Mouse (Mus musculus): ENCODE results near the gene Inip. TPM values are rescaled to one million over a fixed set of nuclear protein-coding genes. Genes with fewer than 3 reads are reported as not detected.

The Inip gene
- polyA plus RNA-seq, 2 experiments: 20.4 to 40.0 TPM

GRCm38 (mm10) chr4:59780568-59780967, 20.8 kb downstream of the Inip start:
- H3K9ac ChIP-seq (ENCODE audit: low read depth, low read length, severe bottlenecking): no peak overlapping the region
- H3K27me3 ChIP-seq (ENCODE audit: control insufficient read depth, insufficient read depth, low read length): no peaks in the 10 kb centered on the region
- 38% methylated on average over 1 of the region's 1 CpGs for WGBS
- ATAC-seq (ENCODE audit: low FRiP score, low read depth): no peak
- no peak overlapping the region for H3K27ac ChIP-seq (replicated peaks; ENCODE audit: low read depth, low read length)
- H3K36me3 ChIP-seq (ENCODE audit: control insufficient read depth, insufficient read depth, low read length): no peaks in the 10 kb centered on the region; the same call in 1 of the 2 replicates
- peak; percentile 72 for DNase-seq (ENCODE audit: low spot score)
- TF ChIP-seq POLR2A (IDR thresholded peaks at IDR 0.05; ENCODE audit: borderline replicate concordance, extremely low read depth, insufficient read depth, insufficient read length): no peak
- H3K4me3 ChIP-seq (replicated peaks; ENCODE audit: low read length): no peak overlapping the region
- H3K4me2 ChIP-seq (replicated peaks; ENCODE audit: low read depth, low read length, severe bottlenecking): no peak overlapping the region
- H3K4me1 ChIP-seq (ENCODE audit: control insufficient read depth, insufficient read depth, low read length): peaks cover 3% of the 10 kb centered on the region; the same call in 1 of the 2 replicates
- H3K9me3 ChIP-seq (ENCODE audit: control insufficient read depth, low read length): no peaks in the 10 kb centered on the region

DNA sequence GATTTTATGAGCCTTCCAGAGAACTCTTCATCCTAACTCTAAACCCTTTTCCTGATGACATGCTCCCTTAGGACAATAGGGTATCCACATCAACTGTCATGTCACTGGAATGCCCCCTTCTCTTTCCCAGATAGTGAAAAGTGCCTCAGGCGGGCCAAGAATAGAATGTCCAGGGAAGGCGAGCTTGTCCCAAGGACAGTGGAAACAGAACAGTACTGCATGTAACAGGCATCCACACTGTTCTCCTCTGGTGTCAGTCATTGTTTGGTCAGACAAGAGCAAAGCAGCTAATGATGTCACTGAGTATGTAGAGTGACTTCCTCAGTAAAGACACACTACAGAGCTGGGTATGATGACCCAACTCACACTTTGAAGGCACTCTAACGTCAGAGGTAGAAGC, 23.6 kb downstream of the Inip start:
- DNase-seq (ENCODE audit: low spot score): no peak
- Histone ChIP-seq H3K4me3 (replicated peaks; ENCODE audit: low read length) (no peak overlapping the region), H3K27ac (replicated peaks; ENCODE audit: low read depth, low read length) (no peak overlapping the region), H3K4me1 (ENCODE audit: control insufficient read depth, insufficient read depth, low read length) (peaks cover 3% of the 10 kb centered on the region; the same call in 1 of the 2 replicates), H3K9ac (ENCODE audit: low read depth, low read length, severe bottlenecking) (no peak overlapping the region), H3K4me2 (replicated peaks; ENCODE audit: low read depth, low read length, severe bottlenecking) (no peak overlapping the region), H3K9me3 (ENCODE audit: control insufficient read depth, low read length) (no peaks in the 10 kb centered on the region), H3K27me3 (ENCODE audit: control insufficient read depth, insufficient read depth, low read length) (no peaks in the 10 kb centered on the region), H3K36me3 (ENCODE audit: control insufficient read depth, insufficient read depth, low read length) (peaks cover 18% of the 10 kb centered on the region)
- 82% methylated on average over 3 of the region's 3 CpGs for WGBS
- no peak for TF ChIP-seq POLR2A (IDR thresholded peaks at IDR 0.05; ENCODE audit: borderline replicate concordance, extremely low read depth, insufficient read depth, insufficient read length)
- ATAC-seq (ENCODE audit: low FRiP score, low read depth): no peak

DNA sequence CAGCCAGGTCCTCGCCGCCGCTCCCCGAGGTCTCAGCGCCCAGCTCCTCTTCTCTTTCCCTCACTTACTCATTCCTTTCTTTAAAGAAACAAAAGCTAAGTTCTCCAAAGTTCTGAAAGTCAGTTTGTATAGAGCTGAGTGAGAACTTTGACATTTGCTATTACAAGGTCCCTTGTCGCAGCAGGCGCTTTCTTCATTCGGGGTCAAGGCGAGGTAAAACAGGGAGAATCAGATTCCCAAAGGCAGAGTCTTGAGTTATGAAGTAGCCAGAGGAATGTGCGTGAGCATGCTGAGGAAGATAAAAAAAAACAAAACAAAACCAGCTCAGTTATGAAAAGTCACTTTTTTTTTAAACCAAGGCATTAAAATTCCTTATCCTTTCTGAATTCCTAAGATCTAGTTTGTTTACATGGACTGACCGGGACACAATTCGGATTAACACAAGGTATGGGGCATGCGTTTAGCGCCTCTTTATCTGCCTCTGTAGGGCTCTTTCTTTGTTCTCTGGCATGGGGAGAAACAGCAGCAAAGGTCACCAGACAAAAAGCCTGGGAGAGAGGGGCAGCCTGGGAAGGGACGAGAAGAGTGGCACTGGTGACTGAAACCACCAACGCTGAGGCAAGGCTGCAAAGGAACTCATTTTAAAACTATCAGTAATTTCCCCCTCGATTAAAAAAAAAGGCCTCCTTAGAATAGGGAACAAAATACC, 29.1 kb downstream of the Inip start:
- Histone ChIP-seq H3K9me3 (ENCODE audit: control insufficient read depth, low read length) (no peaks in the 10 kb centered on the region), H3K36me3 (ENCODE audit: control insufficient read depth, insufficient read depth, low read length) (peaks cover 53% of the 10 kb centered on the region), H3K9ac (ENCODE audit: low read depth, low read length, severe bottlenecking) (no peak overlapping the region), H3K4me1 (ENCODE audit: control insufficient read depth, insufficient read depth, low read length) (no peaks in the 10 kb centered on the region), H3K4me3 (replicated peaks; ENCODE audit: low read length) (no peak overlapping the region), H3K27me3 (ENCODE audit: control insufficient read depth, insufficient read depth, low read length) (no peaks in the 10 kb centered on the region), H3K4me2 (replicated peaks; ENCODE audit: low read depth, low read length, severe bottlenecking) (no peak overlapping the region), H3K27ac (replicated peaks; ENCODE audit: low read depth, low read length) (no peak overlapping the region)
- TF ChIP-seq POLR2A (IDR thresholded peaks at IDR 0.05; ENCODE audit: borderline replicate concordance, extremely low read depth, insufficient read depth, insufficient read length): no peak
- no peak for DNase-seq (ENCODE audit: low spot score)
- no peak for ATAC-seq (ENCODE audit: low FRiP score, low read depth)
- WGBS: 83% methylated on average over 17 of the region's 17 CpGs

DNA sequence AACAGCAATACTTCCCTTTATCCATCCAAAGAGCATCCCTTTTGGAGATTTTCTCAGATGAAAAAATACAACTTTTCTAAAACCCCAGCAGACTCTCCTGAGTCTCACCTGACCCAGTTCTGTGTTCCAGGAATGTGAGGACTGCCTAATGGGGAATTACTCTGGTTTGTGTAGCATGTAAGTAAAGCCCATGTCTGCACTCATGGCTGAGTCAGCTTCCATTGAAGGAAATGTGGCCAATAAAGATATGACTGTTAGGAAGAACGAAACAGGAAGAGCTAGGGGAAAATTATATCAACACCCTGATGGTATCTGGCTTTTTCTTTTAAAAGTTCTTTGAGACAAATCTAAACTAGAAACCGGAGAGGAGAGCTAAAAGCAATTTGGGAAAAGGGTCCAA, 33.7 kb downstream of the Inip start:
- 85% methylated on average over 2 of the region's 2 CpGs for WGBS
- ATAC-seq (ENCODE audit: low FRiP score, low read depth): no peak
- no peak for TF ChIP-seq POLR2A (IDR thresholded peaks at IDR 0.05; ENCODE audit: borderline replicate concordance, extremely low read depth, insufficient read depth, insufficient read length)

DNA sequence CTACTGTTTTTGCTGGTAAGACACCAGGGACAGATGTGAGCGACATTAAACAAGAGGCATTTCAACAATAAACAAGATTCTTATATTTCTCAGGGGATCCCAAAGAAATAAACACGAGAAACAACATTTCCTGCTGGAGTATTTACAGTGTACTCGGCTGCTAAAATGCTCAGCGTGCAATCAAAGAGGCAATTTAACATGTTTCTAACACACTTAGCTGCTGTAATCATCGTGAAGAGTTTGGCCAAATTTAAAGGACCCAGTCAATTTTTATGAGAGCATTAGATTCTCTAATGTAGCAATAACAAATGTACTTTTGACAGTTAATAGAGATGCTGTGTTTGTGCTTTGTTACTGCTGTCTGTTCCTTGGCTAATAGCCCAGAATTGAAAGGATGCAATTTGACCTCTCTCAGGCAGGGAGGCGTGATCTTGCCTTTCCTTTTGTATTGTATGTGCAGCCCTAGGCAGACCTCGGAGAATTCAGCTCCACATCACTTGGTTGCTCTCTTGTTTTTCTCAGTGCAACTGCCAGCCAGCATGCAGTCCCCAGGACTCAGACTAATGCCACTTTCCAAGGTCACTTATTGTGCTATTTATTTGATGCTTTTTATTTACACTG, 35.9 kb downstream of the Inip start:
- H3K27me3 ChIP-seq (ENCODE audit: control insufficient read depth, insufficient read depth, low read length): no peaks in the 10 kb centered on the region
- H3K36me3 ChIP-seq (ENCODE audit: control insufficient read depth, insufficient read depth, low read length): peaks cover 15% of the 10 kb centered on the region
- no peak overlapping the region for H3K9ac ChIP-seq (ENCODE audit: low read depth, low read length, severe bottlenecking)
- WGBS: 21% methylated on average over 7 of the region's 7 CpGs
- H3K27ac ChIP-seq (replicated peaks; ENCODE audit: low read depth, low read length): no peak overlapping the region
- 0 out of 2 replicates have a peak overlapping the region, but pooled peaks have one; percentile 17 for H3K4me2 ChIP-seq (replicated peaks; ENCODE audit: low read depth, low read length, severe bottlenecking)
- ATAC-seq (ENCODE audit: low FRiP score, low read depth) (no peak; the same call in 1 of the 2 replicates), DNase-seq (ENCODE audit: low spot score) (peak; percentile 56)
- H3K4me3 ChIP-seq (replicated peaks; ENCODE audit: low read length): no peak overlapping the region
- no peaks in the 10 kb centered on the region for H3K9me3 ChIP-seq (ENCODE audit: control insufficient read depth, low read length)
- no peak for TF ChIP-seq POLR2A (IDR thresholded peaks at IDR 0.05; ENCODE audit: borderline replicate concordance, extremely low read depth, insufficient read depth, insufficient read length)
- H3K4me1 ChIP-seq (ENCODE audit: control insufficient read depth, insufficient read depth, low read length): peaks cover 6% of the 10 kb centered on the region; the same call in 1 of the 2 replicates

More for the DNA sequence above, 33.7 kb downstream of the Inip start:
- Histone ChIP-seq H3K36me3 (ENCODE audit: control insufficient read depth, insufficient read depth, low read length) (peaks cover 36% of the 10 kb centered on the region), H3K9me3 (ENCODE audit: control insufficient read depth, low read length) (no peaks in the 10 kb centered on the region), H3K4me3 (replicated peaks; ENCODE audit: low read length) (no peak overlapping the region), H3K4me1 (ENCODE audit: control insufficient read depth, insufficient read depth, low read length) (peaks cover 6% of the 10 kb centered on the region; the same call in 1 of the 2 replicates), H3K27ac (replicated peaks; ENCODE audit: low read depth, low read length) (no peak overlapping the region), H3K9ac (ENCODE audit: low read depth, low read length, severe bottlenecking) (no peak overlapping the region), H3K4me2 (replicated peaks; ENCODE audit: low read depth, low read length, severe bottlenecking) (no peak overlapping the region), H3K27me3 (ENCODE audit: control insufficient read depth, insufficient read depth, low read length) (no peaks in the 10 kb centered on the region)
- DNase-seq (ENCODE audit: low spot score): no peak

Measured in limb, embryonic 14.5 days (tissue).